Mouse (Mus musculus) neutrophil, adult 59 days (primary cell): ENCODE data around the gene Dio2. TPM values are rescaled to one million over a fixed set of nuclear protein-coding genes. Genes with fewer than 3 reads are reported as not detected.

ENCODE experiments used
- total RNA-seq, 2 experiments: library from RNA; stranded (reverse); gene quantifications; 1 replicate in 1 of 2; 2 replicates in 1 of 2; pipeline ENCODE4 v1.2.4; 2023

The Dio2 gene
- total RNA-seq, result 1 to 10 TPM in 1 of 2 experiments, under 1 TPM in 1; 1.00 to 1.1 TPM

GRCm38 (mm10) chr12:90738388-90739223 is at the start of gene Dio2:
Gene Dio2, minus strand, starts transcription at chr12:90738438.

